Mouse (Mus musculus): Measurements from ENCODE around the gene Gm14326. TPM values are rescaled to one million over a fixed set of nuclear protein-coding genes. Genes with fewer than 3 reads are reported as not detected.
"Not testable (repeated sequence)": the region's sequence is repeated elsewhere in the genome, so short reads cannot be mapped to it uniquely, and the experiment has no call there.

Gm14326 gene
- 21.5 TPM in 2 replicates for polyA plus RNA-seq (2014; fragmentation: Nextera tagmentation; extraction: Ambion mirVana)

DNA sequence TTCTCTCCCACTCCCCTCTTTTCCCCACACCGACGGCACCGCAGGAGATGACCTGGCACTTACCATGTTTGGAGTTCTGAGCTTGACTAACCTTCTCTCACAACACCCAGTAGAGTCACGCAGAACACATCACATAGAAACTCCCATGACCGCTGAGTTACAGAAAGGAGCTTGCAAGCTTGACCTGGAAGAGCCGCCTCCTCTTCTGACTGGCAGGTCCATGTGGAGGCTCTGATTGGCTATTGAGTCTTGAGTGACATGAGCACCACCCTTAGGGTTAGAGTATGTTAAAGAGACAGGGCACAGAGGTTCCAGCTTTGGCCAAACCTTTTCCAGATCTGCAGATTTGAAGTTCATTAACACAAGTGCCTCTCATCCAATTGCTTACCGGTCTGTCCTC is at the start of gene Gm14326:
Gene Gm14326, minus strand, starts transcription at position 153 of the 400 bp plus-strand sequence.
- peak; percentile 20 for DNase-seq (ENCODE audit: low spot score)
- ATAC-seq (replicated peaks; ENCODE audit: insufficient number of reproducible peaks, low FRiP score, low TSS enrichment, low read depth); H3K4me1 ChIP-seq (ENCODE audit: control insufficient read depth, insufficient read depth, low read length); H3K9me3 ChIP-seq (replicated peaks; ENCODE audit: control insufficient read depth, low read length); H3K36me3 ChIP-seq (replicated peaks; ENCODE audit: control insufficient read depth, insufficient read depth, low read depth, low read length); H3K27me3 ChIP-seq (ENCODE audit: control insufficient read depth, insufficient read depth, low read length); H3K4me2 ChIP-seq (ENCODE audit: low read depth, low read length); H3K27ac ChIP-seq (replicated peaks; ENCODE audit: low read depth, low read length): not testable (repeated sequence)
- H3K4me3 ChIP-seq (ENCODE audit: low read depth, low read length): peak within 1 kb of the TSS; percentile 33
- 0 out of 2 replicates have a peak within 1 kb of the TSS, but pooled peaks have one; percentile 28 for H3K9ac ChIP-seq (replicated peaks; ENCODE audit: low read length)
- WGBS: 0% methylated on average over 3 of the region's 7 CpGs

DNA sequence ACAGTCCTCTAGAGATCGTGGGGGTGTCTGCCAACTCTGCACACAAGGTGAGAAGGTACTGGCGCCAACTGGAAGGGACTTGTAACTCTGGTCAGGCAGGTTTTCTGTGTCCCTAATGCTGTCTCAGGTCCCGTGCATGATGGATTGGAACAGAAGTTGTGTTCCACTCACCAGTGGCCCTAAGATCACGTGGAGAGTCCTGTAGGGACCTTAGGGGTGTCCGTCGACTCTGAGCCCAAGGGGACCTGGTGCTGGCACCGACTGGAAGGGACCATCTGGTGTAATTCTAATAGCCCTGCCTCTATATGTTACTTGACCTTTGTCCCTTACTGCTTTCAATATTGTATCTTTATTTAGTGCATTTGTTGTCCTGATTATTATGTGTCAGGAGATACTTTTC is 17.7 kb upstream of the Gm14326 start:
- not testable (repeated sequence) for H3K36me3 ChIP-seq (replicated peaks; ENCODE audit: control insufficient read depth, insufficient read depth, low read depth, low read length); DNase-seq (ENCODE audit: low spot score); H3K27me3 ChIP-seq (ENCODE audit: control insufficient read depth, insufficient read depth, low read length); H3K27ac ChIP-seq (replicated peaks; ENCODE audit: low read depth, low read length); H3K4me2 ChIP-seq (ENCODE audit: low read depth, low read length); H3K4me3 ChIP-seq (ENCODE audit: low read depth, low read length); ATAC-seq (replicated peaks; ENCODE audit: insufficient number of reproducible peaks, low FRiP score, low TSS enrichment, low read depth); H3K9ac ChIP-seq (replicated peaks; ENCODE audit: low read length); H3K4me1 ChIP-seq (ENCODE audit: control insufficient read depth, insufficient read depth, low read length); H3K9me3 ChIP-seq (replicated peaks; ENCODE audit: control insufficient read depth, low read length)
- WGBS: 83% methylated on average over 5 of the region's 7 CpGs

DNA sequence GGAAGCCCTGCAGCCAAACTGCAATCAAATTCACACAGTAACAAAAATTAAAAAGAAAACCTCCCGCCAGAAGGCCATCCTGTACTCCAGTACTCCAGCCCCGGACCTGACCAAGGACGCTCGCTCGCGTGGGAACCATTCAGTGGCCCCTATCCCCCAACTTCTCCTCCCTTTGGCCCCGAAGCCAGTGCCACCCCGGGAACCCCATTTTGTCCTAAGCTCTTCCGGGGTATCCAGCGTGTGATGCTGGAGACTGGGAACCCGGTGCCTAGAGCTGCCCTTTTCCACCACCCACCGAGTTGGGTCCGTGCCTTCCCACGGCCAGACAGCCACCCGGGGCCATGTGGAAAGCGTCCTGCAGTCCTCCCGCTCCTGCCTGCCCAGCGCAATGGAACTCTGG is 363 bp downstream of the Gm14326 start:
- 0 out of 2 replicates have a peak overlapping the region, but pooled peaks have one; percentile 28 for H3K9ac ChIP-seq (replicated peaks; ENCODE audit: low read length)
- H3K36me3 ChIP-seq (replicated peaks; ENCODE audit: control insufficient read depth, insufficient read depth, low read depth, low read length); H3K27ac ChIP-seq (replicated peaks; ENCODE audit: low read depth, low read length); H3K4me1 ChIP-seq (ENCODE audit: control insufficient read depth, insufficient read depth, low read length); H3K4me2 ChIP-seq (ENCODE audit: low read depth, low read length); DNase-seq (ENCODE audit: low spot score); H3K9me3 ChIP-seq (replicated peaks; ENCODE audit: control insufficient read depth, low read length); ATAC-seq (replicated peaks; ENCODE audit: insufficient number of reproducible peaks, low FRiP score, low TSS enrichment, low read depth); H3K27me3 ChIP-seq (ENCODE audit: control insufficient read depth, insufficient read depth, low read length): not testable (repeated sequence)
- peak overlapping the region; percentile 33 for H3K4me3 ChIP-seq (ENCODE audit: low read depth, low read length)
- WGBS: 0% methylated on average over 17 of the region's 18 CpGs

DNA sequence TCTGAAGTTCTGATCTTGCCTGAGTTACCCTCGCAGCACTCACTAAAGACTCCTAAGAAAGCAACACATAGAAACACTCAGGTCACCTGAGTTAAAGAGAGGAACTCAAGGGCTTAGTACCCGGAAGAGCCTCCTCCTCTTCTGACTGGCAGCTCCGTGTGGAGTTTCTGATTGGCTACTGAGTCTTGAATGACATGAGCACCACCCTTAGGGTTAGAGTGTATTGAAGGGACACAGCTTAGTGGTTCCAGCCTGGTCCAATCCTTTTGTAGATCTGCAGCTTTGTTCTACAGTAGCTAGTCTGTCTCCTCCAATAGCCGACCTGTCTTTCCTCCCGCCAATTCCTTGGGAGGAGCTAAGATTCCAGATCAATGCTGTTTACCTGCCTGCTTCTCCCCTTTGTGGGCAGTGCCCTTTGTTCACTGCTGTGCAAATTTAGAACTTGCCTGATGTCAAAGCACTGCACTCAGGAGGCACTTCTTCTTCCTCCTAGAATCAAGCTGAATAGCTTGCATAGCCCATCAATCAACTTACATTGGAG is 31.5 kb downstream of the Gm14326 start, which contains the start of gene Zfp972:
Gene Zfp972, minus strand, starts transcription at position 51 of the 541 bp plus-strand sequence.
- H3K27ac ChIP-seq (replicated peaks; ENCODE audit: low read depth, low read length); ATAC-seq (replicated peaks; ENCODE audit: insufficient number of reproducible peaks, low FRiP score, low TSS enrichment, low read depth); H3K9me3 ChIP-seq (replicated peaks; ENCODE audit: control insufficient read depth, low read length); H3K36me3 ChIP-seq (replicated peaks; ENCODE audit: control insufficient read depth, insufficient read depth, low read depth, low read length); H3K4me3 ChIP-seq (ENCODE audit: low read depth, low read length); H3K4me1 ChIP-seq (ENCODE audit: control insufficient read depth, insufficient read depth, low read length); H3K27me3 ChIP-seq (ENCODE audit: control insufficient read depth, insufficient read depth, low read length); H3K4me2 ChIP-seq (ENCODE audit: low read depth, low read length); H3K9ac ChIP-seq (replicated peaks; ENCODE audit: low read length); DNase-seq (ENCODE audit: low spot score): not testable (repeated sequence)
- WGBS: 64% methylated on average over 4 of the region's 5 CpGs

DNA sequence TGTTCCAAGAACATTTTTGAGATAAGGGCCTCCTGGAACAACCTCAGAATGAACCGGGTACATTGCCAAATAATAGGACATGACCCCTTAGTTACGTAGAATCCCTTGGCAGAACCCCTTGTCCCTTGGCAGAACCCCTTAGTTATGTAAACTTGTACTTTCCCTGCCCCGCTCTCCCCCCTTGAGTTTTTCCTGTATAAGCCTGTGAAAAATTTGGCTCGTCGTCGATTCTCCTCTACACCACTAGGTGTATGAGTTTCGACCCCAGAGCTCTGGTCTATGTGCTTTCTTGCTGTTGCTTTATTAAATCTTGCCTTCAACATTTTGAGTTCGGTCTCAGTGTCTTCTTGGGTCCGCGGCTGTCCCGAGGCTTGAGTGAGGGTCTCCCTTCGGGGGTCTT is 53.8 kb downstream of the Gm14326 start:
- not testable (repeated sequence) for H3K4me2 ChIP-seq (ENCODE audit: low read depth, low read length); H3K27me3 ChIP-seq (ENCODE audit: control insufficient read depth, insufficient read depth, low read length); DNase-seq (ENCODE audit: low spot score); ATAC-seq (replicated peaks; ENCODE audit: insufficient number of reproducible peaks, low FRiP score, low TSS enrichment, low read depth); H3K4me3 ChIP-seq (ENCODE audit: low read depth, low read length); H3K9ac ChIP-seq (replicated peaks; ENCODE audit: low read length); H3K27ac ChIP-seq (replicated peaks; ENCODE audit: low read depth, low read length); H3K36me3 ChIP-seq (replicated peaks; ENCODE audit: control insufficient read depth, insufficient read depth, low read depth, low read length); H3K4me1 ChIP-seq (ENCODE audit: control insufficient read depth, insufficient read depth, low read length); H3K9me3 ChIP-seq (replicated peaks; ENCODE audit: control insufficient read depth, low read length)
- no CpG with 5 or more reads among the region's 12 CpGs for WGBS

DNA sequence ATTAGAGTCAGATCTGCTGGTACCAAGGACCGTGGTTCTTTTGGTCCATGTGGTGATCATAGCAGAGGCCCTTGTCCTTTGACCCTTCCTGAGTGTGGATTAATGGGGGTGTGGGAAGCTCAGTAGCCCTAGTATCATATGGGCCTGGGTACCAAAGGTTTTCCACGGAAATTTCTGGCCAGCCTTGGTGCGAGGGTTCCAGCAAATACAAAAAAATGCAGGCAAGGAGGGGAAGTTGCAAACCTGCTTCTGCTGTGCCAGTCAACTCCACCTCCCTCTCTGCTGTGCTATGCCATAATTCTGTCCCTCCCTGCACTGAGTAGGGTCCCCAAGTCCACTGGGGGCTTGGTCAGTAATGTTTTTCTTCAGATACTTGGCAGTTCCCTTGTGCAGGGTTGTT is 58.9 kb downstream of the Gm14326 start:
- H3K36me3 ChIP-seq (replicated peaks; ENCODE audit: control insufficient read depth, insufficient read depth, low read depth, low read length); H3K4me3 ChIP-seq (ENCODE audit: low read depth, low read length); H3K9ac ChIP-seq (replicated peaks; ENCODE audit: low read length); ATAC-seq (replicated peaks; ENCODE audit: insufficient number of reproducible peaks, low FRiP score, low TSS enrichment, low read depth); H3K27ac ChIP-seq (replicated peaks; ENCODE audit: low read depth, low read length); DNase-seq (ENCODE audit: low spot score); H3K4me2 ChIP-seq (ENCODE audit: low read depth, low read length); H3K9me3 ChIP-seq (replicated peaks; ENCODE audit: control insufficient read depth, low read length); H3K4me1 ChIP-seq (ENCODE audit: control insufficient read depth, insufficient read depth, low read length); H3K27me3 ChIP-seq (ENCODE audit: control insufficient read depth, insufficient read depth, low read length): not testable (repeated sequence)
- 83% methylated on average over 2 of the region's 3 CpGs for WGBS

DNA sequence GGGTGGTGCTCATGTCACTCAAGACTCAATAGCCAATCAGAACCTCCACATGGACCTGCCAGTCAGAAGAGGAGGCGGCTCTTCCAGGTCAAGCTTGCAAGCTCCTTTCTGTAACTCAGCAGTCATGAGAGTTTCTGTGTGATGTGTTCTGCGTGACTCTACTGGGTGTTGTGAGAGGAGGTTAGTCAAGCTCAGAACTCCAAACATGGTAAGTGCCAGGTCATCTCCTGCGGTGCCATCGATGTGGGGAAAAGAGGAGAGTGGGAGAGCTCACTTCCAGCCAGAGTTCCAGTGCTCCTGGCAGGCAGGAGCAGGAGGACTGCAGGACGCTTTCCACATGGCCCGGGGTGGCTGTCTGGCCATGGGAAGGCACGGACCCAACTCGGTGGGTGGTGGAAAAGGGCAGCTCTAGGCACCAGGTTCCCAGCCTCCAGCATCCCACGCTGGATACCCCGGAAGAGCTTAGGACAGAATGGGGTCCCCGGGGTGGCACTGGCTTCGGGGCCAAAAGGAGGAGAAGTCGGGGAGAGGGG is 60.0 kb downstream of the Gm14326 start, which contains the start of gene Gm14327:
Gene Gm14327, plus strand, starts transcription at position 51 of the 533 bp plus-strand sequence.
- H3K9me3 ChIP-seq (replicated peaks; ENCODE audit: control insufficient read depth, low read length); H3K36me3 ChIP-seq (replicated peaks; ENCODE audit: control insufficient read depth, insufficient read depth, low read depth, low read length); H3K4me1 ChIP-seq (ENCODE audit: control insufficient read depth, insufficient read depth, low read length); H3K27me3 ChIP-seq (ENCODE audit: control insufficient read depth, insufficient read depth, low read length); H3K4me3 ChIP-seq (ENCODE audit: low read depth, low read length); DNase-seq (ENCODE audit: low spot score); H3K4me2 ChIP-seq (ENCODE audit: low read depth, low read length); H3K9ac ChIP-seq (replicated peaks; ENCODE audit: low read length); ATAC-seq (replicated peaks; ENCODE audit: insufficient number of reproducible peaks, low FRiP score, low TSS enrichment, low read depth); H3K27ac ChIP-seq (replicated peaks; ENCODE audit: low read depth, low read length): not testable (repeated sequence)
- 53% methylated on average over 8 of the region's 13 CpGs for WGBS

DNA sequence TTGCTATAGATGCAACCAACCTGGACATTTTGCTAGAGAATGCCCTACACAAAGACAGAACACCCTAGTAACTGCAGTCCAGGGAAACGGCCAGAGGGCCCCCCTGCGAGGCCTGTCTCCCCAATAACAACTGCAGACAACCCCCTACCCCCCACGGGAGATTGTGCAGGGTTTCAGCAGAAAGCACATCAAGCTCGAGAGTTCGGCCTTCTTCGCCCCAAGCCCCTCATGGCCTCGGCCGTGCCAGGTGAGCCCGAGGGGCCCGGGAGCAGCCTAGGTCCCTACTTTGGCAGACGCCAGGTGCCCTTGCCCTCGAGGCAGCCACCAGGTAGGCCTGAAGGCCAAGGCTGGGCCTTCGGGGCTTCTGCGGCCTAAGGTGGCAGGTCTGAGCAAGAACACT is 69.4 kb downstream of the Gm14326 start:
- H3K36me3 ChIP-seq (replicated peaks; ENCODE audit: control insufficient read depth, insufficient read depth, low read depth, low read length); H3K4me2 ChIP-seq (ENCODE audit: low read depth, low read length); H3K27ac ChIP-seq (replicated peaks; ENCODE audit: low read depth, low read length); H3K4me1 ChIP-seq (ENCODE audit: control insufficient read depth, insufficient read depth, low read length); H3K4me3 ChIP-seq (ENCODE audit: low read depth, low read length); H3K9ac ChIP-seq (replicated peaks; ENCODE audit: low read length); H3K9me3 ChIP-seq (replicated peaks; ENCODE audit: control insufficient read depth, low read length); ATAC-seq (replicated peaks; ENCODE audit: insufficient number of reproducible peaks, low FRiP score, low TSS enrichment, low read depth); DNase-seq (ENCODE audit: low spot score); H3K27me3 ChIP-seq (ENCODE audit: control insufficient read depth, insufficient read depth, low read length): not testable (repeated sequence)
- WGBS: 89% methylated on average over 10 of the region's 14 CpGs
